ENCODE assay signal across 8 mouse cellular contexts in genomic region chr1:178798333-178798732, GRCm38 (mm10).
A peak's percentile ranks its signal among the peaks of the same experiment; 100 is the strongest.
DNase-seq lines count a peak whose midpoint lies in the region; ATAC-seq lines count a peak whose summit lies in the region.

No protein-coding gene starts in this region.

- peak overlapping the region; percentile 41 for H3K9ac ChIP-seq in embryonic facial prominence, embryonic 14.5 days (ENCODE audit: low read depth, low read length)
- no peak overlapping the region for H3K9ac ChIP-seq in hindbrain, embryonic 12.5 days
- H3K9ac ChIP-seq in neural tube, embryonic 15.5 days (replicated peaks), result no peak overlapping the region

- peaks cover 28% of the 10 kb centered on the region for H3K4me1 ChIP-seq in embryonic facial prominence, embryonic 14.5 days (ENCODE audit: control insufficient read depth, insufficient read depth, low read length)
- H3K4me1 ChIP-seq in hindbrain, embryonic 12.5 days, result peaks cover 14% of the 10 kb centered on the region
- H3K4me1 ChIP-seq in limb, embryonic 10.5 days, result peaks cover 54% of the 10 kb centered on the region
- peaks cover 13% of the 10 kb centered on the region for H3K4me1 ChIP-seq in neural tube, embryonic 15.5 days

- H3K27me3 ChIP-seq in embryonic facial prominence, embryonic 14.5 days (replicated peaks; ENCODE audit: control insufficient read depth, insufficient read depth, low read length), result no peaks in the 10 kb centered on the region
- H3K27me3 ChIP-seq in hindbrain, embryonic 12.5 days, result no peaks in the 10 kb centered on the region
- no peaks in the 10 kb centered on the region for H3K27me3 ChIP-seq in limb, embryonic 10.5 days (ENCODE audit: low read depth, poor library complexity, severe bottlenecking)
- H3K27me3 ChIP-seq in neural tube, embryonic 15.5 days (replicated peaks), result no peaks in the 10 kb centered on the region

- peak overlapping the region; percentile 26 for H3K4me3 ChIP-seq in embryonic facial prominence, embryonic 14.5 days (ENCODE audit: low read depth, low read length)
- peak overlapping the region; percentile 2; the same call in 1 of the 2 replicates for H3K4me3 ChIP-seq in hindbrain, embryonic 12.5 days
- H3K4me3 ChIP-seq in limb, embryonic 10.5 days, result peak overlapping the region; percentile 31
- no peak overlapping the region for H3K4me3 ChIP-seq in neural tube, embryonic 15.5 days (replicated peaks)

- no peaks in the 10 kb centered on the region for H3K9me3 ChIP-seq in embryonic facial prominence, embryonic 14.5 days (ENCODE audit: control insufficient read depth, low read length)
- no peaks in the 10 kb centered on the region for H3K9me3 ChIP-seq in hindbrain, embryonic 12.5 days (replicated peaks)
- no peaks in the 10 kb centered on the region for H3K9me3 ChIP-seq in limb, embryonic 10.5 days (replicated peaks)
- no peaks in the 10 kb centered on the region for H3K9me3 ChIP-seq in neural tube, embryonic 15.5 days (replicated peaks)

- H3K27ac ChIP-seq in embryonic facial prominence, embryonic 14.5 days (replicated peaks; ENCODE audit: low read depth, low read length), result peak overlapping the region; percentile 24; the same call in 1 of the 2 replicates
- peak overlapping the region; percentile 50 for H3K27ac ChIP-seq in hindbrain, embryonic 12.5 days
- peak overlapping the region; percentile 81 for H3K27ac ChIP-seq in limb, embryonic 10.5 days
- H3K27ac ChIP-seq in neural tube, embryonic 15.5 days (replicated peaks), result no peak overlapping the region

- peak overlapping the region; percentile 48 for H3K4me2 ChIP-seq in embryonic facial prominence, embryonic 14.5 days (ENCODE audit: low read depth, low read length)
- peak overlapping the region; percentile 24 for H3K4me2 ChIP-seq in hindbrain, embryonic 12.5 days (replicated peaks)
- H3K4me2 ChIP-seq in neural tube, embryonic 15.5 days, result peak overlapping the region; percentile 24

- no peaks in the 10 kb centered on the region for H3K36me3 ChIP-seq in embryonic facial prominence, embryonic 14.5 days (ENCODE audit: control insufficient read depth, insufficient read depth, low read length)
- no peaks in the 10 kb centered on the region for H3K36me3 ChIP-seq in hindbrain, embryonic 12.5 days
- H3K36me3 ChIP-seq in limb, embryonic 10.5 days, result peaks cover 5% of the 10 kb centered on the region; the same call in 1 of the 2 replicates
- no peaks in the 10 kb centered on the region for H3K36me3 ChIP-seq in neural tube, embryonic 15.5 days

- 0% methylated on average over 5 of the region's 5 CpGs for WGBS in embryonic facial prominence, embryonic 14.5 days
- 7% methylated on average over 5 of the region's 5 CpGs for WGBS in hindbrain, embryonic 12.5 days
- WGBS in limb, embryonic 10.5 days, result 3% methylated on average over 5 of the region's 5 CpGs
- 9% methylated on average over 5 of the region's 5 CpGs for WGBS in neural tube, embryonic 15.5 days

- DNase-seq in lung, postnatal 10 days, result peak; percentile 7
- no peak for DNase-seq in lung, postnatal 25 days (ENCODE audit: low spot score)
- DNase-seq in embryonic facial prominence, embryonic 14.5 days (ENCODE audit: low spot score), result peak; percentile 62
- no peak for DNase-seq in limb, embryonic 10.5 days (ENCODE audit: low spot score)
- DNase-seq in spleen, adult 12 weeks (ENCODE audit: low spot score), result no peak
- DNase-seq in lung, postnatal 4 days, result no peak

- ATAC-seq in embryonic facial prominence, embryonic 14.5 days (ENCODE audit: low read depth), result no peak
- no peak for ATAC-seq in hindbrain, embryonic 12.5 days (ENCODE audit: low FRiP score)
- ATAC-seq in neural tube, embryonic 15.5 days (ENCODE audit: low FRiP score), result peak; percentile 79

Comparison
In these comparisons a context has a peak if more than half of its experiments do, and no peak if none do; other contexts are left out.
1. DNase-seq: peak in lung, postnatal 10 days (single experiment) and embryonic facial prominence, embryonic 14.5 days (single experiment); none in lung, postnatal 25 days (single experiment), limb, embryonic 10.5 days (single experiment), spleen, adult 12 weeks (single experiment) and lung, postnatal 4 days (0 of 2).
2. Peak in every context shown above with its lines, with median percentiles within 50 percentile points of each other: H3K4me2 ChIP-seq.